Mouse (Mus musculus) intestine, embryonic 14.5 days (tissue): Measurements from ENCODE around the gene Shroom1. TPM values are rescaled to one million over a fixed set of nuclear protein-coding genes. Genes with fewer than 3 reads are reported as not detected.

Experiments
- microRNA-seq: library from miRNA; unstranded; fragments of <30 nt; microRNA quantifications from one replicate; pipeline ENCODE4, GENCODE M21; 2016
- polyA plus RNA-seq: library from polyadenylated mRNA; unstranded; fragments of >200 nt; fragmentation: Nextera tagmentation; extraction: Ambion mirVana; gene quantifications from 2 replicates; pipeline ENCODE4 v1.2.1, GENCODE M21; 2014

Shroom1 gene
- polyA plus RNA-seq, 1 experiment from 2014 or later = 0.97 TPM

Small RNAs within 50 kb of the gene (microRNA-seq; reads per million reads assigned to microRNA genes)
- gene Mir6920 = not detected

Other genes with a start within 250 kb of the Shroom1 start
- gene Hspa4, start 156.7 kb upstream of the Shroom1 start, polyA plus RNA-seq = 105 and 110 TPM in 2 replicates
- gene Zcchc10, start 132.5 kb upstream of the Shroom1 start, polyA plus RNA-seq = 22.4 and 22.5 TPM in 2 replicates
- gene Aff4, start 106.4 kb upstream of the Shroom1 start, polyA plus RNA-seq = 48.1 and 56.6 TPM in 2 replicates
- gene Leap2, start 34.0 kb upstream of the Shroom1 start, polyA plus RNA-seq = not detected in 2 replicates
- 645 and 717 TPM in 2 replicates for gene Uqcrq, start 26.4 kb upstream of the Shroom1 start, polyA plus RNA-seq
- 1.5 and 1.7 TPM in 2 replicates for gene Gdf9, start 26.2 kb upstream of the Shroom1 start, polyA plus RNA-seq
- not detected in 2 replicates for gene Gm10447, start 95 bp upstream of the Shroom1 start, polyA plus RNA-seq
- not detected in 2 replicates for gene Gm9837, start 13.3 kb downstream of the Shroom1 start, polyA plus RNA-seq
- not detected in 2 replicates for gene Gm9945, start 23.0 kb downstream of the Shroom1 start, polyA plus RNA-seq
- 0.09 and 0.28 TPM in 2 replicates for gene Sowaha, start 23.1 kb downstream of the Shroom1 start, polyA plus RNA-seq
- 20.7 and 22.7 TPM in 2 replicates for gene Sept8, start 62.1 kb downstream of the Shroom1 start, polyA plus RNA-seq
- gene Kif3a, start 110.2 kb downstream of the Shroom1 start, polyA plus RNA-seq = 58.7 and 63.5 TPM in 2 replicates
- 1.1 and 1.2 TPM in 2 replicates for gene Il4, start 161.5 kb downstream of the Shroom1 start, polyA plus RNA-seq
- not detected in 2 replicates for gene Il13, start 177.5 kb downstream of the Shroom1 start, polyA plus RNA-seq